Mouse (Mus musculus) MEL (cell line): ENCODE results near the gene Zdhhc14. TPM values are rescaled to one million over a fixed set of nuclear protein-coding genes. Genes with fewer than 3 reads are reported as not detected.

Experiments used
- DNase-seq: peaks from one replicate; pipeline ENCODE4 v3.0.0; 2011; ENCODE audit warnings: low read depth, low spot score
- H3K27ac ChIP-seq: 2 replicates; pipeline ENCODE4 v1.5.1; 2012; ENCODE audit warnings: low read depth, mild to moderate bottlenecking, control low read depth, low read length, moderate library complexity; ENCODE audit not compliant: control insufficient read depth
- H3K27me3 ChIP-seq, 2 experiments: fragments of 150-350 bp in 1 of 2; sonication (generic) in 1 of 2; 2 replicates each; pipeline ENCODE4 v1.6.1; 2012; ENCODE audit warnings: low read length in 2 of 2, mild to moderate bottlenecking in 2 of 2, improper control_type of control experiment in 1 of 2, moderate library complexity in 1 of 2; ENCODE audit not compliant: insufficient read depth in 2 of 2, control insufficient read depth in 1 of 2
- H3K36me3 ChIP-seq, 2 experiments: 2 replicates each; pipeline ENCODE4 v1.6.1; 2012 to 2014; ENCODE audit warnings: low read length in 2 of 2, improper control_type of control experiment in 1 of 2, inconsistent platforms in 1 of 2, mild to moderate bottlenecking in 1 of 2; ENCODE audit not compliant: insufficient read depth in 2 of 2, control insufficient read depth in 1 of 2
- H3K4me1 ChIP-seq, 2 experiments: fragments of 150-350 bp in 1 of 2; sonication (generic) in 1 of 2; 2 replicates each; pipeline ENCODE4 v1.6.1; 2012; ENCODE audit warnings: low read length in 2 of 2, improper control_type of control experiment in 1 of 2, mild to moderate bottlenecking in 1 of 2; ENCODE audit not compliant: insufficient read depth in 2 of 2, control insufficient read depth in 1 of 2
- H3K4me3 ChIP-seq, 2 experiments: fragments of 150-350 bp in 1 of 2; sonication (generic) in 1 of 2; 2 replicates each; pipeline ENCODE4 v1.5.1; 2012; ENCODE audit warnings: low read depth in 2 of 2, low read length in 2 of 2, mild to moderate bottlenecking in 2 of 2, moderate library complexity in 2 of 2, control low read depth in 1 of 2, improper control_type of control experiment in 1 of 2; ENCODE audit not compliant: control insufficient read depth in 1 of 2, insufficient read depth in 1 of 2
- H3K79me2 ChIP-seq: 2 replicates; pipeline ENCODE4 v1.6.1; 2012; ENCODE audit warnings: mild to moderate bottlenecking, low read length, moderate library complexity; ENCODE audit not compliant: control insufficient read depth, poor library complexity, insufficient read depth
- H3K9ac ChIP-seq: 2 replicates; pipeline ENCODE4 v1.6.1; 2012; ENCODE audit warnings: low read depth, mild to moderate bottlenecking, control low read depth, low read length, moderate library complexity; ENCODE audit not compliant: control insufficient read depth, poor library complexity, severe bottlenecking
- H3K9me3 ChIP-seq: fragments of 150-350 bp; sonication (generic); replicated peaks from 2 replicates; pipeline ENCODE4 v1.6.1; 2012; ENCODE audit warnings: mild to moderate bottlenecking, low read length, improper control_type of control experiment, moderate library complexity; ENCODE audit not compliant: insufficient read depth
- ELF1 ChIP-seq: IDR thresholded peaks from 2 replicates; pipeline ENCODE4 v1.6.1; 2014; ENCODE audit warnings: low read depth, mild to moderate bottlenecking, inconsistent platforms, low read length, improper control_type of control experiment, moderate library complexity
- EP300 ChIP-seq, 2 experiments: IDR thresholded peaks; 2 replicates each; pipeline ENCODE4 v1.6.1; 2011; ENCODE audit warnings: improper control_type of control experiment in 2 of 2, low read length in 2 of 2, low read depth in 1 of 2, mild to moderate bottlenecking in 1 of 2
- ETS1 ChIP-seq: IDR thresholded peaks from 2 replicates; pipeline ENCODE4 v1.6.1; 2012; ENCODE audit warnings: low read depth, mild to moderate bottlenecking, inconsistent platforms, low read length, improper control_type of control experiment, moderate library complexity
- GABPA ChIP-seq: IDR thresholded peaks from 2 replicates; pipeline ENCODE4 v1.6.1; 2012; ENCODE audit warnings: low read depth, mild to moderate bottlenecking, inconsistent platforms, low read length, improper control_type of control experiment, moderate library complexity
- HCFC1 ChIP-seq: IDR thresholded peaks from 2 replicates; pipeline ENCODE4 v1.6.1; 2012; ENCODE audit warnings: low read depth, mild to moderate bottlenecking, inconsistent platforms, low read length, improper control_type of control experiment, moderate library complexity
- JUND ChIP-seq: IDR thresholded peaks from 2 replicates; pipeline ENCODE4 v1.6.1; 2011; ENCODE audit warnings: low read depth, mild to moderate bottlenecking, improper control_type of control experiment, low read length
- KAT2A ChIP-seq: conservative IDR thresholded peaks from 2 replicates; pipeline ENCODE4 v1.6.1; 2012; ENCODE audit warnings: low read depth, low read length, improper control_type of control experiment, inconsistent platforms
- MAFK ChIP-seq: IDR thresholded peaks from 2 replicates; pipeline ENCODE4 v1.6.1; 2011; ENCODE audit warnings: low read depth, mild to moderate bottlenecking, low read length, improper control_type of control experiment, borderline replicate concordance
- MEF2A ChIP-seq: IDR thresholded peaks from 2 replicates; pipeline ENCODE4 v1.6.1; 2014; ENCODE audit warnings: low read depth, mild to moderate bottlenecking, inconsistent platforms, low read length, improper control_type of control experiment; ENCODE audit not compliant: poor library complexity, insufficient replicate concordance, severe bottlenecking; ENCODE audit errors: extremely low read depth
- NELFE ChIP-seq: IDR thresholded peaks from 2 replicates; pipeline ENCODE4 v1.6.1; 2011; ENCODE audit warnings: low read depth, low read length, improper control_type of control experiment
- RAD21 ChIP-seq: IDR thresholded peaks from 2 replicates; pipeline ENCODE4 v1.6.1; 2011; ENCODE audit warnings: mild to moderate bottlenecking, low read depth, low read length, improper control_type of control experiment
- TBP ChIP-seq: IDR thresholded peaks from 2 replicates; pipeline ENCODE4 v1.8.0; 2011; ENCODE audit warnings: low read depth, low read length, improper control_type of control experiment
- UBTF ChIP-seq: IDR thresholded peaks from 2 replicates; pipeline ENCODE4 v1.6.1; 2012; ENCODE audit warnings: low read depth, mild to moderate bottlenecking, inconsistent platforms, low read length, improper control_type of control experiment, moderate library complexity, borderline replicate concordance; ENCODE audit not compliant: insufficient read depth
- USF1 ChIP-seq: IDR thresholded peaks from 2 replicates; pipeline ENCODE4 v1.6.1; 2014; ENCODE audit warnings: low read depth, mild to moderate bottlenecking, inconsistent platforms, low read length, improper control_type of control experiment, moderate library complexity
- USF2 ChIP-seq, 2 experiments: IDR thresholded peaks; 2 replicates each; pipeline ENCODE4 v1.6.1; 2011 to 2012; ENCODE audit warnings: improper control_type of control experiment in 2 of 2, low read length in 2 of 2, borderline replicate concordance in 1 of 2, inconsistent platforms in 1 of 2, low read depth in 1 of 2, mild to moderate bottlenecking in 1 of 2; ENCODE audit not compliant: insufficient read depth in 1 of 2
- ZKSCAN1 ChIP-seq: IDR thresholded peaks from 2 replicates; pipeline ENCODE4 v1.6.1; 2012; ENCODE audit warnings: low read depth, mild to moderate bottlenecking, inconsistent platforms, low read length, improper control_type of control experiment, moderate library complexity
- ZMIZ1 ChIP-seq: IDR thresholded peaks from 2 replicates; pipeline ENCODE4 v1.6.1; 2012; ENCODE audit warnings: low read depth, mild to moderate bottlenecking, inconsistent platforms, low read length, improper control_type of control experiment, moderate library complexity
- ZNF384 ChIP-seq: IDR thresholded peaks from 2 replicates; pipeline ENCODE4 v1.6.1; 2012; ENCODE audit warnings: low read depth, mild to moderate bottlenecking, inconsistent platforms, low read length, improper control_type of control experiment
- polyA plus RNA-seq, 2 experiments: library from polyadenylated mRNA; stranded (reverse) in 1 of 2; unstranded in 1 of 2; fragments of >175 nt in 1 of 2; fragments of >200 nt in 1 of 2; gene quantifications; 2 replicates each; pipeline versions ENCODE4 v1.2.1 to v1.2.4; 2012; ENCODE audit warnings: low replicate concordance in 2 of 2, low read depth in 1 of 2; ENCODE audit not compliant: insufficient read length in 2 of 2, insufficient read depth in 1 of 2, missing spikeins in 1 of 2
- total RNA-seq: library from RNA; depleted of rRNA; stranded (reverse); fragments of 300-350 nt; gene quantifications from 2 replicates; pipeline ENCODE4 v1.2.3, GENCODE M21; 2012

The Zdhhc14 gene
- total and polyA plus RNA-seq, 3 experiments = 3.4 to 4.9 TPM; not detected in 1

DNA sequence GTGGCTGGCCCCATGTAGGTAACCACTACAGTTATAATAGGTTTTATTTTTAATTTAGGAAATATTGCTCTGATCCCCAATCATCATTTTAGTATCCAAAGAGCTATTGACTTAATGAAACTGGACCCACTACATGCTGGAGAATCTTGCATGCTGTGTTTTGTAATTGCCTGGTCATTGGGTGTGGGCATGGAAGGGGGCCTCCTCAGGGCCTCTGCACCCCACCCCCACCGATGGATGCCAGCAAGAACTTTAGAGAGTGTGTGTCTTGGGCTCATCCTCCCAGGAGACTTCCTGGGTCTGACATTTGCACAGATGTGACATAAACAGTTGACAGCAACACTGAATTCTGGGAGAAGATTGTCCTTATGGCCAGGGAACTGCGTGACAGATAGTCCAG, 49.8 kb downstream of the Zdhhc14 start:
- H3K9me3 ChIP-seq = no peaks in the 10 kb centered on the region
- H3K27ac ChIP-seq = no peak overlapping the region
- H3K9ac ChIP-seq = no peak overlapping the region
- TF ChIP-seq USF1 (no peak), TBP (no peak), ZNF384 (no peak), GABPA (no peak), HCFC1 (no peak), MEF2A (no peak), ELF1 (no peak), USF2 (IDR thresholded peaks at IDR 0.05; ENCODE audit: borderline replicate concordance in 1 of 2, insufficient read depth in 1 of 2, low read depth in 1 of 2, low read length in 2 of 2) (no peak), ZKSCAN1 (no peak)
- no peak overlapping the region for H3K4me3 ChIP-seq
- H3K27me3 ChIP-seq = no peaks in the 10 kb centered on the region
- 0 out of 4 replicates have a peak, but pooled peaks cover 0 to 3% of the 10 kb centered on the region in 2 experiments for H3K36me3 ChIP-seq
- H3K4me1 ChIP-seq = peaks cover 0 to 4% of the 10 kb centered on the region in 2 experiments; a peak in 1 of 4 replicates
- H3K79me2 ChIP-seq = no peaks in the 10 kb centered on the region
- DNase-seq = no peak

DNA sequence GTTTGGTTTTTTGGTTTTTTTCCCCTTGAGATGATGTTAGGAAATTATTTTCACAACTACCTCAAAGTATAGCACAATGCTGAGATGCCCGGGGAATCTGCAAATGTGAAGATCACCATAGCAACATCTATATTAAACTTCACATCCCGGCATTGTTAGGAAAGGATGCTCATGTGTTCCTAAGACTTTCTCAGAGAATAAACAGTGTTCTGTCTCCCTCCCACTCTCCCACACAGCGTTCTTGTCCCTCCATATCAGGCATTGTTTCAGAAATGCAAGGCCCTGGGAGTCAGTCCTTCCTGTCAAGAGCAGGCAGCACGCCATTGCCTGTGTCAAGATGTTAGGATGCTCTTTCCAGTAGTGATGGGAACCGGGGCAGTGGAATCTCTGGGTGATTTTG, 51.7 kb downstream of the Zdhhc14 start:
- no peaks in the 10 kb centered on the region for H3K9me3 ChIP-seq
- H3K36me3 ChIP-seq = 0 out of 4 replicates have a peak, but pooled peaks cover 0 to 3% of the 10 kb centered on the region in 2 experiments
- peaks cover 0 to 4% of the 10 kb centered on the region in 2 experiments; a peak in 1 of 4 replicates for H3K4me1 ChIP-seq
- no peak overlapping the region for H3K4me3 ChIP-seq
- H3K27ac ChIP-seq = no peak overlapping the region
- no peaks in the 10 kb centered on the region for H3K79me2 ChIP-seq
- no peak for TF ChIP-seq JUND
- no peak for TF ChIP-seq RAD21
- no peak for TF ChIP-seq ETS1
- TF ChIP-seq UBTF = no peak
- no peak for TF ChIP-seq MAFK
- TF ChIP-seq ZMIZ1 = no peak
- no peak for TF ChIP-seq NELFE
- no peak for TF ChIP-seq EP300 (IDR thresholded peaks at IDR 0.05; ENCODE audit: low read depth in 1 of 2, low read length in 2 of 2)
- TF ChIP-seq KAT2A = no peak
- DNase-seq = no peak
- no peaks in the 10 kb centered on the region for H3K27me3 ChIP-seq
- no peak overlapping the region for H3K9ac ChIP-seq
